In genomic region chr6:148443726-148444701, GRCm38 (mm10) we compare ENCODE assay signal across 8 mouse cellular contexts. TPM values are rescaled to one million over a fixed set of nuclear protein-coding genes. Genes with fewer than 3 reads are reported as not detected.
DNase-seq lines count a peak whose midpoint lies in the region; ATAC-seq and TF ChIP-seq lines count a peak whose summit lies in the region.

Gene Tmtc1 (minus strand): TSS chr6:148444389.

- peak within 1 kb of the TSS; percentile 83 for H3K4me2 ChIP-seq in intestine, embryonic 14.5 days (ENCODE audit: low read length)

- H3K27ac ChIP-seq in intestine, embryonic 14.5 days (ENCODE audit: low read depth): no peak within 1 kb of the TSS
- peak within 1 kb of the TSS; percentile 79 for H3K27ac ChIP-seq in midbrain, embryonic 10.5 days (replicated peaks)
- peak within 1 kb of the TSS; percentile 1; the same call in 1 of the 2 replicates for H3K27ac ChIP-seq in small intestine, adult 2 months (ENCODE audit: insufficient read depth, low read depth, low read length)

- H3K27me3 ChIP-seq in intestine, embryonic 14.5 days (replicated peaks; ENCODE audit: control insufficient read depth, insufficient read depth, low read length): peaks cover 7% of the 10 kb centered on the region; the same call in 1 of the 2 replicates
- H3K27me3 ChIP-seq in midbrain, embryonic 10.5 days (ENCODE audit: low read depth, poor library complexity, severe bottlenecking): peaks cover 64% of the 10 kb centered on the region
- peaks cover 26% of the 10 kb centered on the region for H3K27me3 ChIP-seq in small intestine, adult 2 months (ENCODE audit: control insufficient read depth, insufficient read depth, low read length)

- TF ChIP-seq POLR2A in small intestine, adult 2 months (IDR thresholded peaks at IDR 0.05; ENCODE audit: low read depth, low read length): no peak; the same call in 1 of the 2 replicates

- no peak for TF ChIP-seq CTCF in small intestine, adult 2 months (IDR thresholded peaks at IDR 0.05; ENCODE audit: extremely low read depth, insufficient read length, insufficient replicate concordance, low read depth, low read length)

- peak within 1 kb of the TSS; percentile 65 for H3K4me3 ChIP-seq in intestine, embryonic 14.5 days (ENCODE audit: low read depth, low read length)
- peak within 1 kb of the TSS; percentile 79 for H3K4me3 ChIP-seq in midbrain, embryonic 10.5 days
- H3K4me3 ChIP-seq in small intestine, adult 2 months (ENCODE audit: low read depth, low read length): peak within 1 kb of the TSS; percentile 62

- intact Hi-C loops in gastrocnemius, postnatal 36 days (cut with DNase I): no loop called here
- intact Hi-C loops in left cerebral cortex, postnatal 4 days (cut with DNase I): loop anchor here (10.0 kb wide), 3 partner anchors 131 to 301 kb away; no protein-coding TSS in a partner anchor

- H3K36me3 ChIP-seq in intestine, embryonic 14.5 days (ENCODE audit: control insufficient read depth, insufficient read depth, low read length): no peaks in the 10 kb centered on the region
- H3K36me3 ChIP-seq in midbrain, embryonic 10.5 days: no peaks in the 10 kb centered on the region
- no peaks in the 10 kb centered on the region for H3K36me3 ChIP-seq in small intestine, adult 2 months (ENCODE audit: control insufficient read depth, insufficient read depth, low read length)

- peak within 1 kb of the TSS; percentile 60 for H3K9ac ChIP-seq in intestine, embryonic 14.5 days (ENCODE audit: low read length)

- 0 out of 2 replicates have a peak, but pooled peaks cover 4% of the 10 kb centered on the region for H3K9me3 ChIP-seq in intestine, embryonic 14.5 days (ENCODE audit: control insufficient read depth, low read length)
- no peaks in the 10 kb centered on the region; the same call in 1 of the 2 replicates for H3K9me3 ChIP-seq in midbrain, embryonic 10.5 days (replicated peaks)

- peak; percentile 74 for DNase-seq in adrenal gland, adult 8-10 months
- peak; percentile 69 for DNase-seq in embryo, embryonic 10.5 days (ENCODE audit: low spot score)
- peak; percentile 82 for DNase-seq in gastrocnemius, postnatal 36 days
- DNase-seq in intestine, embryonic 14.5 days (ENCODE audit: low spot score): peak; percentile 84
- DNase-seq in left cerebral cortex, postnatal 4 days: peak; percentile 65
- peak; percentile 77 for DNase-seq in midbrain, embryonic 10.5 days (ENCODE audit: low spot score)

- ATAC-seq in intestine, embryonic 14.5 days (replicated peaks; ENCODE audit: low FRiP score, low TSS enrichment, low read depth): peak; percentile 76
- no peak for ATAC-seq in monocyte, adult 5-6 weeks (replicated peaks; ENCODE audit: insufficient number of reproducible peaks, low FRiP score, low TSS enrichment, poor library complexity, severe bottlenecking)

- H3K4me1 ChIP-seq in intestine, embryonic 14.5 days (replicated peaks; ENCODE audit: control insufficient read depth, insufficient read depth, low read length): no peaks in the 10 kb centered on the region; the same call in 1 of the 2 replicates
- peaks cover 35% of the 10 kb centered on the region for H3K4me1 ChIP-seq in midbrain, embryonic 10.5 days
- H3K4me1 ChIP-seq in small intestine, adult 2 months (ENCODE audit: control insufficient read depth, insufficient read depth, insufficient read length, low read length): peaks cover 2% of the 10 kb centered on the region

- WGBS in intestine, embryonic 14.5 days: under 1% methylated on average over 98 of the region's 99 CpGs
- WGBS in midbrain, embryonic 10.5 days: 1% methylated on average over 99 of the region's 99 CpGs
- WGBS in small intestine, adult 2 months: 1% methylated on average over 99 of the region's 99 CpGs

RNA-seq across cellular contexts. Expression of gene Tmtc1, which starts in this region (rescaled TPM):
- total RNA-seq in adrenal gland, adult 8-10 months (2022): 10 to 100 TPM; 18.5 to 22.4 (median 20.8) TPM
- 10 to 100 TPM; 51.0 to 60.8 TPM for total RNA-seq in gastrocnemius, postnatal 36 days (2021)
- 2.3 and 2.8 TPM in 2 replicates for polyA plus RNA-seq in intestine, embryonic 14.5 days (2014; fragmentation: Nextera tagmentation; extraction: Ambion mirVana)
- total RNA-seq in left cerebral cortex, postnatal 4 days (2021): 10 to 100 TPM; 36.7 to 37.5 TPM
- polyA plus RNA-seq in midbrain, embryonic 10.5 days (2016; fragmentation: Nextera tagmentation; extraction: Ambion mirVana): 0.57 and 0.67 TPM in 2 replicates
- 1.8 and 6.4 TPM in 2 replicates for polyA plus RNA-seq in small intestine, adult 2 months (2012; rRNA removed)
- 0.85 to 8.4 TPM (median 2.0 TPM) in 3 replicates for total RNA-seq in monocyte, adult 5-6 weeks (2017)

Comparison
In these comparisons a context has a peak if more than half of its experiments do, and no peak if none do; other contexts are left out.
1. Peak in DNase-seq, H3K4me3 ChIP-seq and H3K27ac ChIP-seq in midbrain, embryonic 10.5 days; RNA of the gene not detected or under 1 TPM.